Mouse (Mus musculus) embryonic facial prominence, embryonic 11.5 days (tissue): ENCODE measurements around the gene Ppm1h. TPM values are rescaled to one million over a fixed set of nuclear protein-coding genes. Genes with fewer than 3 reads are reported as not detected.

ENCODE experiments used
- ATAC-seq: fragments of 200-750 bp; cut with Nextera tagmentation; replicated peaks from 2 replicates; pipeline ENCODE4 v1.8.0; 2017; ENCODE audit warnings: low read depth; ENCODE audit not compliant: insufficient number of reproducible peaks, low FRiP score, low TSS enrichment
- DNase-seq: peaks from one replicate; pipeline ENCODE4 v3.0.0-alpha.2; 2015; ENCODE audit warnings: low spot score
- H3K27ac ChIP-seq: fragments of 300-500 bp; sonication (generic); replicated peaks from 2 replicates; pipeline ENCODE4 v1.5.1; 2014; ENCODE audit warnings: mild to moderate bottlenecking, low read depth, low read length, control low read depth
- H3K27me3 ChIP-seq: fragments of 300-500 bp; sonication (generic); 2 replicates; pipeline ENCODE4 v1.6.1; 2014; ENCODE audit warnings: mild to moderate bottlenecking, low read length, moderate library complexity, mixed read lengths; ENCODE audit not compliant: control insufficient read depth, insufficient read depth
- H3K36me3 ChIP-seq: fragments of 300-500 bp; sonication (generic); replicated peaks from 2 replicates; pipeline ENCODE4 v1.6.1; 2014; ENCODE audit warnings: low read depth, mild to moderate bottlenecking, low read length, moderate library complexity, mixed read lengths; ENCODE audit not compliant: control insufficient read depth, insufficient read depth
- H3K4me1 ChIP-seq: fragments of 300-500 bp; sonication (generic); 2 replicates; pipeline ENCODE4 v1.6.1; 2014; ENCODE audit warnings: low read length, mixed read lengths; ENCODE audit not compliant: control insufficient read depth, insufficient read depth
- H3K4me2 ChIP-seq: fragments of 300-500 bp; sonication (generic); 2 replicates; pipeline ENCODE4 v1.6.1; 2014; ENCODE audit warnings: low read depth, mild to moderate bottlenecking, control low read depth, low read length, moderate library complexity
- H3K4me3 ChIP-seq: fragments of 300-500 bp; sonication (generic); 2 replicates; pipeline ENCODE4 v1.5.1; 2014; ENCODE audit warnings: low read depth, low read length, control low read depth
- H3K9ac ChIP-seq: fragments of 300-500 bp; sonication (generic); replicated peaks from 2 replicates; pipeline ENCODE4 v1.6.1; 2014; ENCODE audit warnings: mild to moderate bottlenecking, control low read depth, low read length
- H3K9me3 ChIP-seq: fragments of 300-500 bp; sonication (generic); replicated peaks from 2 replicates; pipeline ENCODE4 v1.6.1; 2016; ENCODE audit warnings: mild to moderate bottlenecking, low read length, inconsistent platforms, mixed read lengths; ENCODE audit not compliant: control insufficient read depth
- WGBS: fragments of 180-500 bp; shearing (Covaris S2); extraction: QIAGEN DNeasy Blood & Tissue Kit; methylation state at CpG from one replicate; pipeline ENCODE4 v1.1.7; 2014; 5-methylcytosine and 5-hydroxymethylcytosine counted together
- polyA plus RNA-seq: library from polyadenylated mRNA; unstranded; fragments of >200 nt; fragmentation: Nextera tagmentation; extraction: Ambion mirVana; gene quantifications from 2 replicates; pipeline ENCODE4 v1.2.1, GENCODE M21; 2014

The Ppm1h gene
- polyA plus RNA-seq, 1 experiment from 2014 or later = 4.5 TPM

- H3K27me3 ChIP-seq = no peaks in the 10 kb centered on the region
- H3K9me3 ChIP-seq = no peaks in the 10 kb centered on the region
- DNase-seq (no peak), ATAC-seq (no peak)
- no peak overlapping the region for H3K4me2 ChIP-seq
- no peak overlapping the region for H3K4me3 ChIP-seq
- H3K9ac ChIP-seq = no peak overlapping the region
- 0 out of 2 replicates have a peak, but pooled peaks cover 6% of the 10 kb centered on the region for H3K4me1 ChIP-seq
- H3K27ac ChIP-seq = no peak overlapping the region
- no peaks in the 10 kb centered on the region for H3K36me3 ChIP-seq
- 68% methylated on average over 12 of the region's 12 CpGs for WGBS
These were observed 79.2 kb downstream of the Ppm1h start for GRCm38 (mm10) chr10:122757727-122758126.

- H3K4me2 ChIP-seq = no peak overlapping the region
- WGBS = 54% methylated on average over 4 of the region's 4 CpGs
- no peaks in the 10 kb centered on the region for H3K36me3 ChIP-seq
- DNase-seq (no peak), ATAC-seq (no peak)
- no peak overlapping the region for H3K27ac ChIP-seq
- 0 out of 2 replicates have a peak, but pooled peaks cover 5% of the 10 kb centered on the region for H3K4me1 ChIP-seq
- no peaks in the 10 kb centered on the region for H3K9me3 ChIP-seq
- no peak overlapping the region for H3K9ac ChIP-seq
- H3K4me3 ChIP-seq = no peak overlapping the region
- H3K27me3 ChIP-seq = no peaks in the 10 kb centered on the region
These were observed 79.8 kb downstream of the Ppm1h start for GRCm38 (mm10) chr10:122758346-122758745.

DNA sequence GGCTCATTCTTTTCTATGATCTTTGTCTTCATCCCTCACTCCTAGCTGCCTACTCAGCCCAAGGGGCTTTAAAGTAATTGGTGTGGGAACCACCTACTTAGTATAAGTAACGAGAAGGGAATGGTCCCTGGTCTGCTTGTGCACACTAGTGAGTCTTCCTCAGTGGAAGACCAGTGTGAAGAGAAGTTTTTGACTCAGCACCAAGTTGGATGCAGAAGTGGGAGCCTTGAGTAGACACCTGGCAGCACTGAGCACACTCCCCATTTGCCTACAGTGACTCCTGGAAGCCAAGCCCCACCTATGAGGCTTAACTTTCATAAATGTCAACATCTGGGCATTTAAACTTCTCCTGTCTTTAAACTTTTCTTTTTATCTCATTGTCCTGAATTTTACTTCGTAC is 81.2 kb downstream of the Ppm1h start:
- WGBS = 89% methylated on average over 2 of the region's 2 CpGs
- H3K4me1 ChIP-seq = no peaks in the 10 kb centered on the region
- H3K36me3 ChIP-seq = no peaks in the 10 kb centered on the region
- H3K4me3 ChIP-seq = no peak overlapping the region
- ATAC-seq = no peak
- H3K27ac ChIP-seq = no peak overlapping the region
- no peaks in the 10 kb centered on the region for H3K9me3 ChIP-seq
- no peak overlapping the region for H3K4me2 ChIP-seq
- no peak overlapping the region for H3K9ac ChIP-seq
- DNase-seq = no peak
- H3K27me3 ChIP-seq = no peaks in the 10 kb centered on the region

DNA sequence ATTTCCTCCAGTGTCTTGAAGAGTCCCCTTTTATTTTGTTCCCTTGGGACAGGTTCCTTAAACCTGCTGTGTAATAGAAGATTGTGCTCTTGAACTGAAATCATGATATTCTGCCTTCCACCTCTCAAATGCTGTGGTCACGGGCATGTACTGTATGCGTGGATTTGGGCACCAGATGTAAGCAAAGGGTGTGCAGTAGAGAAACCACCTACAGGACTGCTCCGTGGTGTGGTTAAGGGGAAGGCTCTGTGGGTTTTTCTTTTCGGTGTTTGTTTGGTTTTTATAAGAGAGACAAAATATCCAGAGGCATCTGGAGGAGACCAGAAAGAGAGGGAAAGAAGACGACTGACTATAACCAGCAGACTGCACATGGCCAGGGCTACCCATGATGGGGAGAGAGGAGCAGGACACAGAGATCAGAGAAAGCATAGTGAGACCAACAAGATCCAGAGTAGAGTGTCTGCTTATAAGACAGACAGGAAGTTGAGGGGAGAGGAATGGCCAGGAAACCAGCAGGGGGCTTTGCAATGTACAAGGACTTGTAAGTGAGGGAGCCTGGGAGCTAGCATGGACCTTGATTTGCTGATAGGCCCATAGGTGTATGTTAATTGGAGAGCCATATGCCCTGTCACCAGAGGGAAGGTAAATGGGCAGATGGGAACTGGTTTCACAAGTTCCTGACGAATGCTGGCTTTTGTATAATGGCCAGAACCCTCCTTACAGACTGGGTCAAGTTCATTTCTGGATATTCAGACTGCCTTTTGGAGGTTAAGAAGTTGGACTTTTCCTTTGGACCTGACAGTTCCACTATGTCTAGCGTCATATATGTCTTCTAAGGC is 82.1 kb downstream of the Ppm1h start:
- Histone ChIP-seq H3K27ac (no peak overlapping the region), H3K9me3 (no peaks in the 10 kb centered on the region), H3K4me1 (no peaks in the 10 kb centered on the region), H3K36me3 (no peaks in the 10 kb centered on the region), H3K27me3 (no peaks in the 10 kb centered on the region), H3K4me3 (no peak overlapping the region), H3K4me2 (no peak overlapping the region), H3K9ac (no peak overlapping the region)
- ATAC-seq (no peak), DNase-seq (no peak)
- 76% methylated on average over 7 of the region's 7 CpGs for WGBS

GRCm38 (mm10) chr10:122762772-122763511 is 84.4 kb downstream of the Ppm1h start:
- Histone ChIP-seq H3K4me3 (no peak overlapping the region), H3K9ac (no peak overlapping the region), H3K4me1 (no peaks in the 10 kb centered on the region), H3K9me3 (no peaks in the 10 kb centered on the region), H3K4me2 (no peak overlapping the region), H3K36me3 (no peaks in the 10 kb centered on the region), H3K27ac (no peak overlapping the region), H3K27me3 (no peaks in the 10 kb centered on the region)
- 86% methylated on average over 6 of the region's 6 CpGs for WGBS
- DNase-seq = no peak
- ATAC-seq = no peak

DNA sequence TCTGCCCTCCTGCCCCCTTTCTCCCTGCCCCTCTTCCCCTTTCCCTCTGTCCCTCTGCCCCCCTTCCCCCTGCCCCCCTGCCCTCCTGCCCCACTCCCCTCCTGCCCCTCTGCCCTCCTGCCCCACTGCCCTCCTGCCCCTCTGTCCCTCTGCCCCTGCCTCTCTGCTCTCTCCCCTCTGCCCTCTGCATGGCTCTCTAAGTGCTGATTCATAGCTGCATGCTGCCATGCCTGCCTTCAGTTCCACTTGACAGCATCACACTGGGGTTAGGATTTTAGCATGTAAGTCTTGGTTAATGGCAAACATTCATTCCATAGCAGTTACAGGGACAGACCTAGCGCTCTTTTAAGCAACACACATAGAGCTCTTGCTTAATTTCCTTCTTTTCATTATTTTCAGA is 85.0 kb downstream of the Ppm1h start:
- no peak overlapping the region for H3K4me3 ChIP-seq
- no peaks in the 10 kb centered on the region for H3K4me1 ChIP-seq
- no peak overlapping the region for H3K4me2 ChIP-seq
- H3K27ac ChIP-seq = no peak overlapping the region
- no peaks in the 10 kb centered on the region for H3K36me3 ChIP-seq
- no peaks in the 10 kb centered on the region for H3K27me3 ChIP-seq
- WGBS = 86% methylated on average over 1 of the region's 1 CpGs
- DNase-seq (no peak), ATAC-seq (no peak)
- no peaks in the 10 kb centered on the region for H3K9me3 ChIP-seq
- H3K9ac ChIP-seq = no peak overlapping the region

DNA sequence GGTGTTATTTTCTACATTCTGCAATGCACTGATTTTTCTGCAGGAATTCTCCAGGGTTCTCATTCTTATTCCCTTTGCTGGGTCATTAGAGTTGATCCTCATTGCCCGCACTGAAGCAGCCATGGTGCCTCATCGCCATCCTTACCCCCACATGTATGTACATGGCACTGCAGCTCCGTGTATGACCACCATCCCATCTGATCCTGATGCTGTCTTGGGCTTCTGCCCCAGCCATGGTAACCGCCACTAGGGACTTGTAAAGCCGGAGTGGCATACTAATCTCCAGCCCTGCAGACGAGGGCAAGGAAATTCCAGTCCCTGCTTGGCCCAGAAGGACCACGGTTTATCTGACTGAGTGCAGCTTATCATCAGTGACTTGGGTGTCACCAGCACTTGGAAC is 86.1 kb downstream of the Ppm1h start:
- H3K4me3 ChIP-seq = no peak overlapping the region
- H3K27ac ChIP-seq = no peak overlapping the region
- H3K9me3 ChIP-seq = no peaks in the 10 kb centered on the region
- ATAC-seq = no peak
- no peak overlapping the region for H3K4me2 ChIP-seq
- H3K9ac ChIP-seq = no peak overlapping the region
- no peaks in the 10 kb centered on the region for H3K4me1 ChIP-seq
- no peaks in the 10 kb centered on the region for H3K36me3 ChIP-seq
- H3K27me3 ChIP-seq = no peaks in the 10 kb centered on the region
- no peak for DNase-seq
- 61% methylated on average over 7 of the region's 7 CpGs for WGBS

DNA sequence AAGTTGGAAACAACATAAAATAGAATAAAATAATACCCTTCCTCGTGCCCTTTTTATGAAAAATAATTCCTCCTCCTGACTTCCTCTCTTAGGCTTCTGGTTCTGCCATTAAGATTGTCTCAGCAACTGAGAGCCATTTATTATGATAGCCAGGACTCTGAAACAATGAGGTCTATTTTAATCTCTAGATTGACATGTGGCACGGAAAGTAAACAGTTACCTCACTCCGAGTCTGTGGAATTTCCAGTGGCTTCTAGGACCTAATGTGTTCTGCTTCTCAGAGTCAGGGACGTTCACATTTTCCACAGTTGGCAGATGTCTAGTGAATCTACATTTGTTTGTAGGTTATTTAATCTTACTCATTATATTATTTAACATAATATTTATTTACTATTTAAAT is 87.0 kb downstream of the Ppm1h start:
- ATAC-seq (no peak), DNase-seq (no peak)
- H3K9me3 ChIP-seq = no peaks in the 10 kb centered on the region
- no peaks in the 10 kb centered on the region for H3K4me1 ChIP-seq
- H3K27ac ChIP-seq = no peak overlapping the region
- H3K36me3 ChIP-seq = no peaks in the 10 kb centered on the region
- H3K9ac ChIP-seq = no peak overlapping the region
- no peaks in the 10 kb centered on the region for H3K27me3 ChIP-seq
- H3K4me3 ChIP-seq = no peak overlapping the region
- WGBS = 29% methylated on average over 4 of the region's 4 CpGs
- H3K4me2 ChIP-seq = no peak overlapping the region
